Mouse (Mus musculus) heart, postnatal 10 days (tissue): Measurements from ENCODE around the gene Olfr644. TPM values are rescaled to one million over a fixed set of nuclear protein-coding genes. Genes with fewer than 3 reads are reported as not detected.

Experiments used
- DNase-seq, 2 experiments: peaks; one replicate each; pipeline ENCODE4 v3.0.0; 2021
- intact Hi-C: fragments of 180-260 bp; cut with DNase I; formaldehyde crosslinking; loops from one replicate; pipeline ENCODE4 v1.15.1; 2025
- total RNA-seq, 2 experiments: library from RNA; stranded (reverse); gene quantifications; 2 replicates each; pipeline ENCODE4 v1.2.3; 2021

Gene Olfr644
- total RNA-seq, result not detected

DNA sequence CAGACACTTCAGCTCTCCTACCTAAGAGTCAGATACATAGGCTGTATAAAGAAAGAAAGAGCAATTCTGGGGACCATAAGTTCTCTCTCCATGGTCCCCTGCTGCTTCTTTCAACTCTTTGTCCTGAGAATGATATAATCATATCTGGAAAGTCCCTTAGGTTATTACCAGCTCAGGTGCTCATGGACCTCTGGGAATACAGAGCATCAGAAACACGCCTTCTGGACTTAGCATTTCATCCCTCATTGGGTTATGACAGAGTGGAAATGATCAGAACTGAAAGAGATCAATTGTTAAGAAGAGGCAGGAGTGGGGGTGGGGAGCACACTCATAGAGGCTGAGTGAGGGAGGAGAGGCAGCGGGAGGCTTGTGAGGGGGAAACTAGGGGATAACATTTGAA lies at the start of gene Olfr644:
Gene Olfr644, minus strand, starts transcription at position 101 of the 400 bp plus-strand sequence.
- DNase-seq, result no peak
- intact Hi-C loops, result no loop called here

DNA sequence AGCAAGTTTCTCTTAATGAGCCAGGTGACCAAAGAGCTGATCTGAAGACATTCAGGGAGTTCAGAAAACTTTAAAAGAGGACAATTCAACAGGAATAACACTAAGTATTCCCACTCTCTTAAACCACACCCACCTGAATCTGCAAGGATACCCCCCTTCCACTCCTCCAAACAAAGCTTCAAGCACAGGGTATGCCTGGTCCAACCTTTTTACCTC lies 33.0 kb upstream of the Olfr644 start, which contains the start of gene Olfr646:
Gene Olfr646, plus strand, starts transcription at position 117 of the 216 bp plus-strand sequence.
- DNase-seq, result no peak
- intact Hi-C loops, result no loop called here

DNA sequence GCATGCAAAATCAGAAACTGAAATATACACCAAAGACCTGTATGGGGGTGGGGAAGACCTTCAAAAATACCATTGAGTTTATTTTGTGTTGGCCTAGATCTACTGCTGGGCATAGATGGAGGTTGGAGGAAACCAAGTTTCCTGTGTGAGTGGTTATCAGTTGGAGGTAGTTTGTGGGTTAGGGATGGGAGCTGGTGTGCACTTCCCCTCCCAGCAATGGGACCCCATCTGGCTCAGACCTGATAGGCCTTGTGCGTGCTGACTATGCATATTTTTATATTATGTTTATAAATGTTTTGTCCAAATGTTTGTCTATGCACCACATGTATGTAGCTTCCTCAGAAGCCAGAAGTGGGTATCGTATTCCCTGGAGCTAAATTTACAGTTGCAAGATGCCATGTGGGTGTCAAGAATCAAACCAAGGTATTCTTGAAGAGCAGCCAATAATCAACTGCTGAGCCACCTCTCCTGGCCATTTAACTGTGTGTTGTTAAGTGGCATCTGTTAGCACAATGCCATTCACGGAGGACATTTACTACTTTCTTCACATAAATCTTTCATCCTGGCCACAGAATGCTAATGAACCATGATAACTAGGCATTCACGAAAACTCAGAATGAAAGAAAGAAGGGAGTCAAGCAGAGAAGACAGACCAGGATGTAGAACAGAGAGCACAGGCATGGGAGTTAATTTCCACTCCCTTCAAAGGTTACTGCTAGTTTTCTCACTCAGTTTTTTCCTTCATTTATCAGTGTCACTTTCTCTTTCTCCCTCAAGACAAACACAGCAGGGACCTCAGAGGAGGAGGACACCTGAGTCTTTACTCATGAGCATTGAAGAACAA lies 32.5 kb upstream of the Olfr644 start:
- no peak for DNase-seq
- intact Hi-C loops, result no loop called here

DNA sequence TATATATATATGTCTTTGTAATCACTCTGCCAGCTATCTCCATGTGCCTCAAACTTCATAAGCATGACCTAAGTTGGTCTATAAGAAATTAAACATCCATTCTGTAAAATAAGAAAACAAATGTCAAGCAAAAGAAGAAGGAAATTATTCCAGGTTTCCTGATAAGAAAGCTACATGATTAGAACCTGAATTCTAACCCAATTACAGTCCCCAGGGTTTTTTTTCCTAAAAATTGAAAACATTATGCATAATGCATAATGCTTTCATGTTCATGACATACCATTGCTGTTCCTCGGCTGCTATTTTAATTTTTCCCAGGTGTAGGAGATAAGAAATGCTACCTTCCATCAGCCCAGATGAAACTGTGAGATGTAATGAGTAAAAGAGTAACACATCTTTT lies 13.7 kb upstream of the Olfr644 start, which contains the start of gene Olfr645:
Gene Olfr645, minus strand, starts transcription at position 101 of the 400 bp plus-strand sequence.
- no peak for DNase-seq
- intact Hi-C loops, result no loop called here

DNA sequence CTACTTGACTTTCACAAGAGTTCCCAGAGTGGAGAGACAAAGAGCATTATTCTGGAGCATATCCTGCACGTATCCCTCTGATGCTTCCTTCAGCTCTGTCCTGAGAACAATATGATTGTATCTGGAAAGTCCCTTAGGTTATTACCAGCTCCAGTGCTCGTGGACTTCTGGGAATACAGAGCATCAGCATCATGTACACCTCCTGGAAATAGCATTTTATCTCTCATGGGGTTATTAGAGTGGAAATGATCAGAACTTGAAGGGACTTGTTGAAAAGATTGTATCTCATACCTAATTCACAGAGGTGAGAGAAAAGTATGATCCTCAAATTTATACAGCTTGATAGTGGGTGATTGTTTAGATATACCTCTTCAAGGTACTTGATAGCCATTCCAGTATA lies 10.3 kb downstream of the Olfr644 start, which contains the start of gene 4930516K23Rik:
Gene 4930516K23Rik, minus strand, starts transcription at position 101 of the 400 bp plus-strand sequence.
- intact Hi-C loops, result no loop called here
- DNase-seq, result no peak

DNA sequence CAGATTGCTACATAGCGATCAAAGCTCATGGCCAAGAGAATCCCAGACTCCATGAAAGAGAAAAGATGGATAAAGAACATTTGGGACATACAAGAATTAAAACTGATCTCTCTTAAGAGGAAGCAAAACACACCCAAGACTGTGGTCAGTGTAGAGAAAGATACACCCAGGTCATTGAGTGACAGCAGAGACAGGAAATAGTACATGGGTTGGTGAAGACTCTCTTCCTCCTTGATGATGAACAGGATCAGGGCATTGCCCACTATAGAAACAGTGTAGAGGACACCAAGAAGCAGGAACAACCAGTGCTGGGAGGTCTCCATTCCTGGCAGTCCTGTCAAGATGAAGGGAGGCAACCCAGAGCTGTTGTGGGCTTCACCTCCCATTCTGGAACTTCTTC lies 12.5 kb downstream of the Olfr644 start:
- no peak for DNase-seq

DNA sequence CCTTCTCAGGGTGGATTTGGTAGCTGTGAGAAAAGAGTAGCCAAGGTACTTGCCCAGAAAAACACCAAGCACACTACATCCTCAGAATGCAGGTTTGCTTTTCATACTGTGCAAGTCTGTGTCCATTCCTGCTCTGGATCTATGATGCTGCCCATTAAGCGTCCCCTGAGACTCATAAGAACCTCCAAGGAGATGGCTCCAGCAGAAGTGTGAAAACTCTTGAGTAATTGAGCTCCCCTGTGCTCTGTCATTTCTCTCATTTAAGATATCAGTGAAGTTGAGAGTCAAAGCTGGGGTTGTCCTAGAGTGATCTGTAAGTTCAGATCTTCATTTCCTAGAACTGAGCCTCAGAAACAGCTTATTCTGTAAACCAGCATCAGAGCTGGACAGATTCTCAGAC lies 19.1 kb downstream of the Olfr644 start, which contains the start of gene Olfr642:
Gene Olfr642, minus strand, starts transcription at position 101 of the 400 bp plus-strand sequence.
- intact Hi-C loops, result no loop called here
- no peak for DNase-seq

More for the DNA sequence above, 12.5 kb downstream of the Olfr644 start:
- intact Hi-C loops, result no loop called here

DNA sequence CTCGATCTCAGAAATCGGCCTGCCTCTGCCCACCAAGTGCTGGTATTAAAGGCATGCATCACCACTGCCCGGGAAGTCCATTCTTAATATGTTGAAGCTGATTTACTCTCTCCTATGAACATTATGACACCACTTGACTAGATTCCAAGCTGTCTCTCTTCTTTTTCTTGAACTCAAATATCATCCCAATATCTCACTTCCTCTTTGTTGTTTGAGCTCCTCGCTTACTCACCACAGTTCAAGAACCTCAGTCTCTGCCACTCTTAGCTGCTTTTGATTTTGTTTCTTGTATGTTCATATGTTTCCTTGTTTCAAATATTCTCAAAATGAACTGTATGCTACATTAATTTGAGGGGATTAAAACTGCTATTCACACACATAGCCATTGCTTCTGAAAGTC lies 20.9 kb downstream of the Olfr644 start:
- intact Hi-C loops, result no loop called here
- no peak for DNase-seq

DNA sequence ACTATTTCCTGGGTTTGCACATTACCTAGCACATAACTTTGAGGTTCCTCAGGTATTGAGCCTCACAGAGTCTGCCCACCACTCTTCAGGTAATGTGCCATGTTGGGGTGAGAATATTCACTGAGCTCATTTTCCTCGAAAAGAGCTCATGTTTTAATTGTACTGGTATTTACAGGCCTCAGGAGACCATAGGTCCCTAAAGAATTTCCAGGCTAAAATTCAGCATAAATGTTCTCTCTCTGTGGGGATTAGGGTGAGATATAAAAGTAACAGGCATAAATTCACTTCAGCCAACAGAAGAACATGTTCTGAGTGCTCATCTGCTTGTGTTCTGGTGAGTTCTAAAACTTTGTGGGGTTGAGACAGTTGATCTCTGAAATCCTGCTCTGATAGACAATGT lies 36.5 kb downstream of the Olfr644 start, which contains the start of gene Olfr641:
Gene Olfr641, plus strand, starts transcription at position 301 of the 400 bp plus-strand sequence.
- no peak for DNase-seq
- intact Hi-C loops, result no loop called here

DNA sequence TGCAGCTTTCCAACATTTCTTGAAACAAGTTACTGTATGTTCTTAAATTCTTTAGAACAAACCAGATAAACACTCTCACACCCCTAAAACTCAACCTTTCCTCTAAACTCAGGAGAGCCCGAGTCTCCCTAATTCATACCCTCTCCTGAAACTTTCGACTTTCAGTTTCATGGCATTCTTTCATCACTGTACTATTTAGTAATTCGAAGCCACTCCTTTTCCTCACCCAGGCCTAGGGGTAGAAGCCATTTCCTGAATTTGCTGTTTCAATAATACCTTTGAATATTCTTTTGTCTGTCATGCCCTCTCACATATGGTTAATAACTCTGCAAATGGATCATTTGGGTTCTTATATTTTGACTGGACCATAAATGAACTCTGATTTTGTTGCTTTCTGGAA lies 44.7 kb downstream of the Olfr644 start:
- no peak for DNase-seq
- intact Hi-C loops, result no loop called here

DNA sequence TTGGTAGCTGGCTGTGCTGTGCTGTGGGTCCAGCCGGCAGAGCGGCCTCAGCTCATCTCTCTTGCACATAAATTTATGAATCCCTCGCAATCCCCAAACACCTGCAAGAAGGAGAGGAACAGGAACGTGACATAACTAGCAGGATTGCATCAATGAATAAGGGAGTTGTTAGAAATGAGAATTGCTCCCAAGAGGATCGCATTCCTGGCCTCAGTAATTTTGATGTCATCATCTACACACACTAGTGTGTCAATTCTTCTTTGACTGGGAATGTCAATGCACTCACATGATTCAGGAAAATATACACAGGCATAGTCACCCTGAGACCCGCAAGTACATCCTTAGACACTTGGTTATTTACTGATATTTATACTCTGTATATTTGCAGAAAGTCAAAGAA lies 46.2 kb downstream of the Olfr644 start, which contains the start of gene Olfr640:
Gene Olfr640, minus strand, starts transcription at position 101 of the 400 bp plus-strand sequence.
- DNase-seq, result no peak
- intact Hi-C loops, result no loop called here

DNA sequence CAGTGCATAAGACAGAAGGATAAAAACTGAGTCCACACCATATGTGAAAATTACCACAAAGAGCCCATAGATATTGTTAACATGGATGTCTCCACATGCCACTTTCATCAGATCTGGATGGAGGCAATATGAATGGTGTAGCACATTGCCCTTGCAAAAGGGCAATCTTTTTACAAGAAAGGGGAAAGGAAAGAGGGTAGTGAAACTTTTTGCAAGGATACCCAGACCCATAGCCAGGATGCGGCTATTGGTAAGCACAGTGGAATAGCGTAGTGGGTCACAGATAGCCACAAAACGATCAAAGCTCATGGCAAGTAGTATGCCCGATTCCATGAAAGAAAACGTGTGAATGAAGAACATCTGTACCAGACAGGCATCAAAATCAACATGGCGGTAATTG lies 50.0 kb downstream of the Olfr644 start:
- DNase-seq, result no peak
- intact Hi-C loops, result no loop called here

DNA sequence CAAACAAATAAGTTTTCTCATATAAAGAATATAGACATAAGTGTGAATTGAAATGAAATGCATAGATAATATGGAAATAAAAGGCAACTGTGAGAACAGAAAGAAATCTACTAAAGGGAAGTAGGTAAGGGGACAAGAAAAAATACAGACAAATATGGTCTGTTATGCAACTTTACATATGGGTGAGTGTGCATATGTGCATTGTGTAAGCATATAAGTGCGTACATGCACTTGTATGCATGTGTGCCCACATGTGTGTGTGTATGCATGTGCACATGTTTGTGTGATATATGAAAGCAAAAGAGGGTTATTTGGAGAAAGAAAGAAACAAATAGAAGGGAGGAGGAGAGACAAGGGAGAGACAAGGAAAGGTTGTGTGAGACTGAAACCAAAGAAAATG lies 52.7 kb downstream of the Olfr644 start:
- intact Hi-C loops, result no loop called here
- no peak for DNase-seq

DNA sequence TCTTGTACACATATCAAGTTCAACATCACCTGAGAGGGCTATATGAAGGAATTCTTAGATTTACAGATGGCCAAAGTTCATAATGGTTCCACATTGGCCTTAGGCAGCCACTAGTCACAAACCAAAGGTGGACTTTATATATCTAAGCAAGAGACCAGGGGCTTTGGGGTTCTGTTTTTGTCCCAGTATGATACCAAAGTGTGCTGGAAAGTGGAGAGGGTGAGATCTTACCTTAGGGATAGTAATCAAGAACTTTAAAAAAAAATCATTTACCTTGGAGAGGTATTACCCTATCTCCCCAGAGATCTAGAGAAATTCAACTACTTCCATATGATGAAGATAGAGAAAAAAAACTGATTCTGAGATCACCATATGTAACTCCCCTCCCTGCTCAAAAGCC lies 54.5 kb downstream of the Olfr644 start, which contains the start of gene Olfr639:
Gene Olfr639, minus strand, starts transcription at position 101 of the 400 bp plus-strand sequence.
- intact Hi-C loops, result no loop called here
- DNase-seq, result no peak

Other genes starting within 250 kb of the Olfr644 start
- 1,000 to 10,000 TPM; 4,406 to 9,811 TPM for gene Hbb-bs, start 243.8 kb downstream of the Olfr644 start, total RNA-seq
- not detected for gene Hbb-bh2, start 231.3 kb downstream of the Olfr644 start, total RNA-seq
- not detected for gene Hbb-bh1, start 228.7 kb downstream of the Olfr644 start, total RNA-seq
- not detected for gene Hbb-y, start 218.7 kb downstream of the Olfr644 start, total RNA-seq
- gene Olfr66, start 185.6 kb downstream of the Olfr644 start, total RNA-seq, result not detected
- gene Olfr64, start 177.4 kb downstream of the Olfr644 start, total RNA-seq, result not detected
- gene Olfr65, start 168.4 kb downstream of the Olfr644 start, total RNA-seq, result not detected
- not detected for gene Olfr631, start 143.0 kb downstream of the Olfr644 start, total RNA-seq
- gene Olfr632, start 137.5 kb downstream of the Olfr644 start, total RNA-seq, result not detected
- not detected for gene Olfr633, start 127.4 kb downstream of the Olfr644 start, total RNA-seq
- gene Olfr635, start 100.7 kb downstream of the Olfr644 start, total RNA-seq, result not detected
- not detected for gene Olfr638, start 73.1 kb downstream of the Olfr644 start, total RNA-seq
- gene Olfr639, start 54.6 kb downstream of the Olfr644 start, total RNA-seq, result not detected
- gene Olfr640, start 46.3 kb downstream of the Olfr644 start, total RNA-seq, result not detected
- not detected for gene Olfr641, start 36.4 kb downstream of the Olfr644 start, total RNA-seq
- not detected for gene Olfr642, start 19.2 kb downstream of the Olfr644 start, total RNA-seq
- gene 4930516K23Rik, start 10.4 kb downstream of the Olfr644 start, total RNA-seq, result not detected
- not detected for gene Olfr645, start 13.6 kb upstream of the Olfr644 start, total RNA-seq
- not detected for gene Olfr646, start 33.0 kb upstream of the Olfr644 start, total RNA-seq
- gene Ubqln5, start 58.0 kb upstream of the Olfr644 start, total RNA-seq, result not detected
- gene Olfr643, start 65.5 kb upstream of the Olfr644 start, total RNA-seq, result not detected
- not detected for gene Ubqln3, start 71.4 kb upstream of the Olfr644 start, total RNA-seq
- gene Ubqlnl, start 78.7 kb upstream of the Olfr644 start, total RNA-seq, result not detected
- not detected for gene Olfm5, start 93.0 kb upstream of the Olfr644 start, total RNA-seq
- gene Olfr648, start 111.5 kb upstream of the Olfr644 start, total RNA-seq, result not detected
- gene Olfr649, start 124.1 kb upstream of the Olfr644 start, total RNA-seq, result not detected
- 1 to 10 TPM in 1 of 2 experiments, under 1 TPM in 1; 0.45 to 1.7 TPM for gene Trim6, start 146.9 kb upstream of the Olfr644 start, total RNA-seq
- gene Trim34a, start 172.6 kb upstream of the Olfr644 start, total RNA-seq, result 1 to 10 TPM; 3.9 to 4.8 TPM
- gene Trim5, start 216.2 kb upstream of the Olfr644 start, total RNA-seq, result 1 to 10 TPM; 2.2 to 3.4 TPM
- 1 to 10 TPM; 7.0 to 7.2 TPM for gene Trim12a, start 243.6 kb upstream of the Olfr644 start, total RNA-seq